Mouse (Mus musculus) right cerebral cortex, postnatal 10 days (tissue): ENCODE measurements around the gene Grcc10.

Experiments used
- DNase-seq, 2 experiments: peaks; one replicate each; pipeline ENCODE4 v3.0.0; 2021; ENCODE audit warnings: low spot score in 2 of 2

The Grcc10 gene

GRCm38 (mm10) chr6:124757351-124757880 lies 16.2 kb upstream of the Grcc10 start:
- DNase-seq: peak in 1 of 2 experiments; percentile 40

- peak; percentile 91 to 92 for DNase-seq
Observed at GRCm38 (mm10) chr6:124756652-124757350, 15.6 kb upstream of the Grcc10 start.

GRCm38 (mm10) chr6:124755831-124756595 lies 14.8 kb upstream of the Grcc10 start, which contains the start of the genes Gm45234 and Atn1:
TSS of gene Gm45234 (minus strand) at chr6:124756021.
TSS of gene Atn1 (minus strand) at chr6:124756524.
- DNase-seq: peak; percentile 69 to 77

GRCm38 (mm10) chr6:124755306-124755705 lies 14.1 kb upstream of the Grcc10 start:
- no peak for DNase-seq

GRCm38 (mm10) chr6:124753861-124754260 lies 12.7 kb upstream of the Grcc10 start:
- no peak for DNase-seq

- no peak for DNase-seq
Observed at GRCm38 (mm10) chr6:124750405-124750804, 9.2 kb upstream of the Grcc10 start.

- DNase-seq: peak in 1 of 2 experiments; percentile 52
Observed at GRCm38 (mm10) chr6:124746654-124747632, 5.8 kb upstream of the Grcc10 start.

- no peak for DNase-seq
Observed at GRCm38 (mm10) chr6:124746296-124746605, 5.1 kb upstream of the Grcc10 start.

- peak; percentile 96 for DNase-seq
Observed at GRCm38 (mm10) chr6:124745490-124746295, 4.5 kb upstream of the Grcc10 start.

- DNase-seq: peak; percentile 67 to 70
Observed at GRCm38 (mm10) chr6:124744755-124745321, 3.7 kb upstream of the Grcc10 start.

- no peak for DNase-seq
Observed at GRCm38 (mm10) chr6:124743647-124744046, 2.5 kb upstream of the Grcc10 start.

- DNase-seq: no peak
Observed at GRCm38 (mm10) chr6:124742839-124743514, 1.8 kb upstream of the Grcc10 start.

- no peak for DNase-seq
Observed at GRCm38 (mm10) chr6:124741842-124742241, 668 bp upstream of the Grcc10 start.

GRCm38 (mm10) chr6:124740211-124740887 lies 825 bp downstream of the Grcc10 start:
- DNase-seq: peak; percentile 69 to 74

GRCm38 (mm10) chr6:124739231-124739796 lies 1.9 kb downstream of the Grcc10 start:
- peak in 1 of 2 experiments; percentile 46 for DNase-seq

- peak in 1 of 2 experiments; percentile 42 for DNase-seq
Observed at GRCm38 (mm10) chr6:124738511-124739023, 2.6 kb downstream of the Grcc10 start, which contains the start of gene Ptpn6. TSS of gene Ptpn6 (minus strand) at chr6:124738714.

- peak in 1 of 2 experiments; percentile 32 for DNase-seq
Observed at GRCm38 (mm10) chr6:124737040-124737439, 4.1 kb downstream of the Grcc10 start.

GRCm38 (mm10) chr6:124734417-124734816 lies 6.8 kb downstream of the Grcc10 start:
- no peak for DNase-seq
